Mouse (Mus musculus): ENCODE measurements at regions not wholly inside any gene's neighbourhood (a gene's known extent, or its start where the extent isn't known, plus 50 kb on each side); places are given as distances from the start of the nearest gene placed in this dataset.

DNA sequence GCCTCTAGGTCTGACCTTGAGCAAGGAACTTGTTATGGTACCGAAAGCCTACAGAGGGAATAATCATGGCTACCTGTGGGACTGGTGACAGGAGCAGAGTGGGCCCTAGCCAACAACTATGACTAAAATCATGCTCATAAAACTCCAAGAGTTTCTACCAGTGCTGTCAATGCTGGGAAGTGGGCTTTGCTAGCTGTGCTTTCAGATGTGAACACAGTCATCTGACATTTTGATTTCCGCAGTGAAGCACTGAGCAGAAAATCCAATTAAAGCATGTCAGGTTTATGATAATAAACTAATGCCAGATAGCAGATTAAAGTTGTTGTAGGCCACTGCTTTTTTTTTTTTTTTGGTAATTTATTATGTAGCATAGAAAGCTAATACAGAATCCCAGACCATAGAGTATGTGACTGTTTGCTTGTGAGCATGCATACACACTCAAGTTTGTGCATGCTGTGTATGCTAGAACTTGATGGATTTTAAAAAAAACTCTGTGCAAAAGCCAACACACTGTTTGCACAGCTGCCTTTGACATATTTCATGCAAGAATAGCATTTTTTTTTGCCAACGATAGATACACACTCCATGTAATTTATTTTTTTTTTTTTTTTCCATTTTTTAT, 138.0 kb upstream of the Usp25 start:
- no peaks in the 10 kb centered on the region for H3K79me2 ChIP-seq (ENCODE audit: control insufficient read depth, insufficient read depth)
- H3K36me3 ChIP-seq (ENCODE audit: control insufficient read depth, insufficient read depth) = no peaks in the 10 kb centered on the region
- no peak overlapping the region for H3K4me3 ChIP-seq
- no peaks in the 10 kb centered on the region for H3K27me3 ChIP-seq (ENCODE audit: control insufficient read depth, insufficient read depth, insufficient read length)
- no peak for TF ChIP-seq POLR2A (IDR thresholded peaks at IDR 0.05; ENCODE audit: insufficient read length, low read depth)
- no peak for TF ChIP-seq SRF (IDR thresholded peaks at IDR 0.05; ENCODE audit: control insufficient read depth, insufficient read length, low read depth)
- no peak for TF ChIP-seq TCF12 (IDR thresholded peaks at IDR 0.05; ENCODE audit: insufficient read depth, poor library complexity, severe bottlenecking)
- no peak for TF ChIP-seq MAX (IDR thresholded peaks at IDR 0.05; ENCODE audit: low read depth)
- no peak for TF ChIP-seq REST (IDR thresholded peaks at IDR 0.05; ENCODE audit: insufficient read depth, insufficient read length)
- no peak for TF ChIP-seq POLR2AphosphoS2 (IDR thresholded peaks at IDR 0.05; ENCODE audit: insufficient read length, low read depth)
- TF ChIP-seq MYOD1 (IDR thresholded peaks at IDR 0.05; ENCODE audit: control insufficient read depth in 1 of 3, insufficient read length in 2 of 3, low read depth in 2 of 3) = no peak
- no peak for TF ChIP-seq MYOG (IDR thresholded peaks at IDR 0.05; ENCODE audit: control insufficient read depth in 1 of 3, insufficient read depth in 1 of 3, insufficient read length in 2 of 3, low read depth in 2 of 3)
- TF ChIP-seq USF1 (IDR thresholded peaks at IDR 0.05; ENCODE audit: low read depth) = no peak
- no peak for TF ChIP-seq CEBPB (IDR thresholded peaks at IDR 0.05; ENCODE audit: insufficient read depth, poor library complexity, severe bottlenecking)
- no peak for TF ChIP-seq TCF3 (IDR thresholded peaks at IDR 0.05; ENCODE audit: insufficient read length, low read depth)
- no peak overlapping the region for H3ac ChIP-seq (ENCODE audit: control insufficient read depth, insufficient read length)
- no peak overlapping the region for H3K4me2 ChIP-seq (ENCODE audit: low read depth)

DNA sequence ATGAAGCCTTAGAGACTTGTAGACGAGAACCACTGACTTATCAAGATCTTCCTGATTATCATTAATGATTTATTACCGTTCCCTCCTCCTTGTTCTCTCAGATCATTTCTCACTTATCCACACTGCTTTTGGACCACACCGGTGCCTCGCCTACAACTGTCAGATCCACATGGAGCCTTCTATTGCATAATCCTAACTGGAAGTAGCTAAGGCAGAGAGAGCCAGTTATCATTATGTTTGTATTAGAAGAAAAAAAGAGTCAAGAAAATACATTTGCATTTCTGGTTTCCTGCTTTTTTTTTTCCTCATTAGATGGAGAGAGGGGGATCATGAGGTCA, 147.1 kb upstream of the Usp25 start:
- Histone ChIP-seq H3K36me3 (ENCODE audit: control insufficient read depth, insufficient read depth) (no peaks in the 10 kb centered on the region), H3K79me2 (ENCODE audit: control insufficient read depth, insufficient read depth) (no peaks in the 10 kb centered on the region), H3K4me3 (no peak overlapping the region), H3K4me2 (ENCODE audit: low read depth) (no peak overlapping the region), H3ac (ENCODE audit: control insufficient read depth, insufficient read length) (no peak overlapping the region), H3K27me3 (ENCODE audit: control insufficient read depth, insufficient read depth, insufficient read length) (no peaks in the 10 kb centered on the region)
- no peak for TF ChIP-seq MYOD1 (IDR thresholded peaks at IDR 0.05; ENCODE audit: control insufficient read depth in 1 of 3, insufficient read length in 2 of 3, low read depth in 2 of 3)
- no peak for TF ChIP-seq POLR2A (IDR thresholded peaks at IDR 0.05; ENCODE audit: insufficient read length, low read depth)
- no peak for TF ChIP-seq MYOG (IDR thresholded peaks at IDR 0.05; ENCODE audit: control insufficient read depth in 1 of 3, insufficient read depth in 1 of 3, insufficient read length in 2 of 3, low read depth in 2 of 3)
- TF ChIP-seq TCF12 (IDR thresholded peaks at IDR 0.05; ENCODE audit: insufficient read depth, poor library complexity, severe bottlenecking) = no peak
- no peak for TF ChIP-seq USF1 (IDR thresholded peaks at IDR 0.05; ENCODE audit: low read depth)
- no peak for TF ChIP-seq REST (IDR thresholded peaks at IDR 0.05; ENCODE audit: insufficient read depth, insufficient read length)
- no peak for TF ChIP-seq TCF3 (IDR thresholded peaks at IDR 0.05; ENCODE audit: insufficient read length, low read depth)
- TF ChIP-seq E2F4 (IDR thresholded peaks at IDR 0.05; ENCODE audit: insufficient read depth) = no peak
- no peak for TF ChIP-seq SRF (IDR thresholded peaks at IDR 0.05; ENCODE audit: control insufficient read depth, insufficient read length, low read depth)
- TF ChIP-seq MAX (IDR thresholded peaks at IDR 0.05; ENCODE audit: low read depth) = no peak

DNA sequence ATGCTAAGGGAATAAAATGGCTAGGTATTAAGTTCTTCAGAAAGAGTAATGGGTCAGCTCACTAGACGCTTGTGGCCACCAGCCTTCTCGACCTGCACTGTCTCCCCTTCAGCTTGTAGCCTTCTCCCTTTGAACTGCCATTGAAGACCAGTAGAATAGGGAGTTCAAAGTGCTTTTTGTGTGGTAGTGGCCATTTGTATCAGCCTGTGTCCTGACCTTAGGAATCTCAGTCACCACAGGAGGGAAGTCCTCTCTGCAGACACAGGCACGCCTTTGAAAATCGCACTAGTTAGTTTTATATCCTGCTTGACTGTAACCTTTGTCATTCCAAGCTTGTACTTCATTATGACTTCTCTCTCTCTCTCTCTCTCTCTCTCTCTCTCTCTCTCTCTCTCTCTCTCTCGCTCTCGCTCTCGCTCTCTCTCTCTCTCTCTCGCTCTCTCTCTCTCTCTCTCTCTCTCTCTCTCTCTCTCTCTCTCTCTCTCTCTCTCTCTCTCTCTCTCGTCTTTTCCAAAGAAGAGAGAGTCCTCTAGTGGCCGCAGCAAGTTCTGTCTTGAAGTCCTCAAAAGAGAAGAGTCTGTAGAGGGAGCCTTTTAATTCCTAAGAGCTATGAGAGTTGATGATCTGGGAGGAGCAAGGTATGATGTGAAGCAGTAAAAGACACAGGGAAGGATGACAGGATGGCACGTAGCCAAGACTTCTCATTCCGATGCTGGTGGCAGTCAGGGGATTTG, 147.6 kb upstream of the Usp25 start:
- TF ChIP-seq CEBPB (IDR thresholded peaks at IDR 0.05; ENCODE audit: insufficient read depth, poor library complexity, severe bottlenecking) (no peak), MYOG (IDR thresholded peaks at IDR 0.05; ENCODE audit: control insufficient read depth in 1 of 3, insufficient read depth in 1 of 3, insufficient read length in 2 of 3, low read depth in 2 of 3) (no peak), MAX (IDR thresholded peaks at IDR 0.05; ENCODE audit: low read depth) (no peak), E2F4 (IDR thresholded peaks at IDR 0.05; ENCODE audit: insufficient read depth) (no peak), POLR2AphosphoS2 (IDR thresholded peaks at IDR 0.05; ENCODE audit: insufficient read length, low read depth) (no peak), MYOD1 (IDR thresholded peaks at IDR 0.05; ENCODE audit: control insufficient read depth in 1 of 3, insufficient read length in 2 of 3, low read depth in 2 of 3) (no peak), POLR2A (IDR thresholded peaks at IDR 0.05; ENCODE audit: insufficient read length, low read depth) (no peak), TCF3 (IDR thresholded peaks at IDR 0.05; ENCODE audit: insufficient read length, low read depth) (no peak), TCF12 (IDR thresholded peaks at IDR 0.05; ENCODE audit: insufficient read depth, poor library complexity, severe bottlenecking) (no peak), SRF (IDR thresholded peaks at IDR 0.05; ENCODE audit: control insufficient read depth, insufficient read length, low read depth) (no peak)
- Histone ChIP-seq H3K4me3 (no peak overlapping the region), H3K27me3 (ENCODE audit: control insufficient read depth, insufficient read depth, insufficient read length) (no peaks in the 10 kb centered on the region)

DNA sequence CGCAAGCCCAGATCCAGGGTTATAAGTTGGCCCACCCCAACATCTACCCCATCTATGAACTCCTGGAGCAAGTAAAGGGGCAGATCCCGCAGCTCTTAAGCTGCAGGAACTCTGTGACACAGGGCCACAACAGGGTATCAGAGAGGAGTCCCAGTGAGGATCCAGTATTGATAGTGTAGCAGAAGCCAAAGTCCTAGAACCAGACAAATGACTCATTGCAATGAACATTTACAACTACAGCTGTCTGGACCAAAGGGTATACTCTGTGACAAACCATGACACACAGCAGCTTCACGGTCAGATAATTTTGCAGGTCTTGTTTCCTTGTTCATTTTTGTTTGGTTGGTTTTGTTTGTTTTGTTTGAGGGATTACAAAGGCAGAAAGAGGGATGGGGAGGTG, 149.1 kb upstream of the Usp25 start:
- Histone ChIP-seq H3K4me3 (no peak overlapping the region), H3ac (ENCODE audit: control insufficient read depth, insufficient read length) (no peak overlapping the region), H3K36me3 (ENCODE audit: control insufficient read depth, insufficient read depth) (no peaks in the 10 kb centered on the region), H3K79me2 (ENCODE audit: control insufficient read depth, insufficient read depth) (no peaks in the 10 kb centered on the region), H3K4me2 (ENCODE audit: low read depth) (no peak overlapping the region), H3K27me3 (ENCODE audit: control insufficient read depth, insufficient read depth, insufficient read length) (no peaks in the 10 kb centered on the region)
- TF ChIP-seq SRF (IDR thresholded peaks at IDR 0.05; ENCODE audit: control insufficient read depth, insufficient read length, low read depth) = no peak
- TF ChIP-seq MYOG (IDR thresholded peaks at IDR 0.05; ENCODE audit: control insufficient read depth in 1 of 3, insufficient read depth in 1 of 3, insufficient read length in 2 of 3, low read depth in 2 of 3) = no peak
- no peak for TF ChIP-seq E2F4 (IDR thresholded peaks at IDR 0.05; ENCODE audit: insufficient read depth)
- no peak for TF ChIP-seq USF1 (IDR thresholded peaks at IDR 0.05; ENCODE audit: low read depth)
- no peak for TF ChIP-seq REST (IDR thresholded peaks at IDR 0.05; ENCODE audit: insufficient read depth, insufficient read length)
- TF ChIP-seq MAX (IDR thresholded peaks at IDR 0.05; ENCODE audit: low read depth) = no peak
- no peak for TF ChIP-seq TCF12 (IDR thresholded peaks at IDR 0.05; ENCODE audit: insufficient read depth, poor library complexity, severe bottlenecking)
- TF ChIP-seq TCF3 (IDR thresholded peaks at IDR 0.05; ENCODE audit: insufficient read length, low read depth) = no peak
- no peak for TF ChIP-seq CEBPB (IDR thresholded peaks at IDR 0.05; ENCODE audit: insufficient read depth, poor library complexity, severe bottlenecking)
- TF ChIP-seq POLR2AphosphoS2 (IDR thresholded peaks at IDR 0.05; ENCODE audit: insufficient read length, low read depth) = no peak
- no peak for TF ChIP-seq POLR2A (IDR thresholded peaks at IDR 0.05; ENCODE audit: insufficient read length, low read depth)
- TF ChIP-seq MYOD1 (IDR thresholded peaks at IDR 0.05; ENCODE audit: control insufficient read depth in 1 of 3, insufficient read length in 2 of 3, low read depth in 2 of 3) = no peak

More for the DNA sequence above, 147.6 kb upstream of the Usp25 start:
- Histone ChIP-seq H3K4me2 (ENCODE audit: low read depth) (peak overlapping the region; percentile 61), H3K79me2 (ENCODE audit: control insufficient read depth, insufficient read depth) (no peaks in the 10 kb centered on the region), H3K36me3 (ENCODE audit: control insufficient read depth, insufficient read depth) (no peaks in the 10 kb centered on the region), H3ac (ENCODE audit: control insufficient read depth, insufficient read length) (no peak overlapping the region)

All from myocyte (in vitro differentiated cells).